Mouse (Mus musculus) heart, postnatal 14 days (tissue): ENCODE results near the gene C1ql2. TPM values are rescaled to one million over a fixed set of nuclear protein-coding genes. Genes with fewer than 3 reads are reported as not detected.

Experiments used
- DNase-seq, 2 experiments: peaks; one replicate each; pipeline ENCODE4 v3.0.0; 2021 to 2022
- intact Hi-C: fragments of 180-260 bp; cut with DNase I; formaldehyde crosslinking; loops from one replicate; pipeline ENCODE4 v1.15.1; 2025
- long read RNA-seq, 2 experiments: library from polyadenylated mRNA; stranded (forward); transcript quantifications; one replicate each; pipeline ENCODE4 v2.0.0; 2021
- total RNA-seq, 2 experiments: library from RNA; stranded (reverse); gene quantifications; 2 replicates each; pipeline ENCODE4 v1.2.3; 2021

The C1ql2 gene
- not detected for total RNA-seq
- long read RNA-seq, experiment 1 = 0 reads
- long read RNA-seq, experiment 2 = 0 reads

- intact Hi-C loops = no loop called here
- DNase-seq = peak in 1 of 2 experiments; percentile 4
Observed at GRCm38 (mm10) chr1:120340419-120341171, at the start of gene C1ql2. TSS of gene C1ql2 (plus strand) at chr1:120340582.

GRCm38 (mm10) chr1:120291709-120292108 is 48.7 kb upstream of the C1ql2 start:
- intact Hi-C loops = no loop called here
- no peak for DNase-seq

GRCm38 (mm10) chr1:120293803-120294202 is 46.6 kb upstream of the C1ql2 start:
- intact Hi-C loops = no loop called here
- DNase-seq = no peak

GRCm38 (mm10) chr1:120296936-120297335 is 43.4 kb upstream of the C1ql2 start:
- no peak for DNase-seq
- intact Hi-C loops = no loop called here

GRCm38 (mm10) chr1:120305801-120306200 is 34.6 kb upstream of the C1ql2 start:
- intact Hi-C loops = no loop called here
- DNase-seq = no peak

- intact Hi-C loops = no loop called here
- no peak for DNase-seq
Observed at GRCm38 (mm10) chr1:120321270-120322021, 18.9 kb upstream of the C1ql2 start.

GRCm38 (mm10) chr1:120323131-120323561 is 17.2 kb upstream of the C1ql2 start:
- no peak for DNase-seq
- intact Hi-C loops = no loop called here

- intact Hi-C loops = loop anchor here (5.0 kb wide), 1 partner anchor 220 kb away; no protein-coding TSS in a partner anchor
- peak; percentile 54 to 55 for DNase-seq
Observed at GRCm38 (mm10) chr1:120327714-120328113, 12.7 kb upstream of the C1ql2 start.

- intact Hi-C loops = loop anchor here (5.0 kb wide), 1 partner anchor 219 kb away; no protein-coding TSS in a partner anchor
- no peak for DNase-seq
Observed at GRCm38 (mm10) chr1:120328212-120328611, 12.2 kb upstream of the C1ql2 start.

GRCm38 (mm10) chr1:120331841-120332240 is 8.5 kb upstream of the C1ql2 start:
- intact Hi-C loops = no loop called here

GRCm38 (mm10) chr1:120337970-120338369 is 2.4 kb upstream of the C1ql2 start:
- intact Hi-C loops = loop anchor here (5.0 kb wide), 1 partner anchor 141 kb away; no protein-coding TSS in a partner anchor
- peak in 1 of 2 experiments; percentile 3 for DNase-seq

More at GRCm38 (mm10) chr1:120331841-120332240, 8.5 kb upstream of the C1ql2 start:
- DNase-seq = peak; percentile 59 to 73

GRCm38 (mm10) chr1:120341172-120341675 is 842 bp downstream of the C1ql2 start:
- intact Hi-C loops = no loop called here
- no peak for DNase-seq

- intact Hi-C loops = no loop called here
- DNase-seq = no peak
Observed at GRCm38 (mm10) chr1:120341811-120342370, 1.5 kb downstream of the C1ql2 start.

- DNase-seq = peak; percentile 19 to 33
- intact Hi-C loops = no loop called here
Observed at GRCm38 (mm10) chr1:120342371-120342821, 2.0 kb downstream of the C1ql2 start.

GRCm38 (mm10) chr1:120345001-120345400 is 4.6 kb downstream of the C1ql2 start:
- intact Hi-C loops = no loop called here
- DNase-seq = no peak

- DNase-seq = no peak
- intact Hi-C loops = no loop called here
Observed at GRCm38 (mm10) chr1:120354387-120354786, 14.0 kb downstream of the C1ql2 start.

GRCm38 (mm10) chr1:120357371-120358274 is 17.2 kb downstream of the C1ql2 start:
- peak; percentile 28 to 32 for DNase-seq
- intact Hi-C loops = no loop called here

GRCm38 (mm10) chr1:120363638-120364037 is 23.3 kb downstream of the C1ql2 start:
- intact Hi-C loops = no loop called here
- DNase-seq = no peak

- no peak for DNase-seq
- intact Hi-C loops = no loop called here
Observed at GRCm38 (mm10) chr1:120368138-120368537, 27.8 kb downstream of the C1ql2 start.

- intact Hi-C loops = no loop called here
- no peak for DNase-seq
Observed at GRCm38 (mm10) chr1:120374131-120374530, 33.7 kb downstream of the C1ql2 start.
